Mouse (Mus musculus) E14TG2a.4 (cell line): ENCODE results near the gene Cwc15.
"Not testable (repeated sequence)": the region's sequence is repeated elsewhere in the genome, so short reads cannot be mapped to it uniquely, and the experiment has no call there.

ENCODE experiments used
- CTCF ChIP-seq: conservative IDR thresholded peaks from 2 replicates; pipeline ENCODE4 v1.5.1; 2014; ENCODE audit warnings: low read length
- NANOG ChIP-seq: IDR thresholded peaks from 2 replicates; pipeline ENCODE4 v1.6.1; 2014; ENCODE audit warnings: borderline replicate concordance, low read length, mixed read lengths
- POU5F1 ChIP-seq: IDR thresholded peaks from 2 replicates; pipeline ENCODE4 v1.6.1; 2014; ENCODE audit warnings: low read length, borderline replicate concordance

DNA sequence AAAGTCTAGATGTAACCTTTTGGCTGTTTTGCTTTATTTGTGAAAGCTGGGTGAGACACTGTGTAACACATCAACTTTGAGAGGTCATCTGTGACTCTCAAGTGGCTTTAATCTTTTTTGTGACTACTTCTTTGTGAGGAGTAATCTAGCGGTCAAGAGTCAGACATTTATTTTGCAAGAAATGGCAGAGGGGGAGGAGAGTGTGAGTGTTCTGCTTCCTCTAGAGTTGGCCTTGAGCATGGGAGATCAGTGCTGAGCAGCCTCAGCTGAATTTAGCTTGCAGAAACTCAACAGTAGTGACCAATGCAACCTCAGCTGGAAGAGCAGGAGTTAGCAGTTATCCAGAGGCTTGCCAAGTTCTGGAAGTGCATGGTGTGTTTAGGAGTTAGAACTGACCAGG is 37.9 kb upstream of the Cwc15 start:
- not testable (repeated sequence) for TF ChIP-seq CTCF, POU5F1, NANOG
